Mouse (Mus musculus): Measurements from ENCODE around the gene Ccdc6. TPM values are rescaled to one million over a fixed set of nuclear protein-coding genes. Genes with fewer than 3 reads are reported as not detected.

Gene Ccdc6
- polyA plus RNA-seq, 1 experiment from 2014 or later: 17.5 TPM

DNA sequence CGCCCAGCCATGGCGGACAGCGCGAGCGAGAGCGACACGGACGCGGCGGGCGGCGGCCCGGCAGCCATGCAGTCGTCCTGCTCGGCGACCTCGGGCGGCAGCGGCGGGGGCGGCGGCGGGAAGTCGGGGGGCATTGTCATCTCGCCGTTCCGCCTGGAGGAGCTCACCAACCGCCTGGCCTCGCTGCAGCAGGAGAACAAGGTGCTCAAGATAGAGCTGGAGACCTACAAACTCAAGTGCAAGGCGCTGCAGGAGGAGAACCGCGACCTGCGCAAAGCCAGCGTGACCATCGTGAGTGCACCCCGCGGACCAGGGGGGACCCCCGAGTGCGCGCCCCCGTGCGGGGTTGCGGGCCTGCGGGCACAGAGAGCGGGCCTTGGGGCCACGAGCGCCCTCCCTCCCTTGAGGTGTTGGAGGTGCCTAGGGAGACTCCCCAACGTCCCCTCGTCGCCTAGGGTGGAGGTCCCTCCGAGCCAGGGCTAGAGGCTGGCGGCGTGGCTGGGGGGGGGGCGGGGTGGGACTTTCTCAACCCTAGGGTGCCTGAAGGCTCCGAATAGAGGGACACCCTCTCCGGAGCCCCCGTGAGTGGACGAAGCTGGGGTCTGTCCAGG, 475 bp downstream of the Ccdc6 start:
- Histone ChIP-seq H3K27me3 (no peaks in the 10 kb centered on the region), H3K27ac (replicated peaks) (peak overlapping the region; percentile 82), H3K4me3 (peak overlapping the region; percentile 76), H3K9me3 (no peaks in the 10 kb centered on the region), H3K4me2 (replicated peaks) (peak overlapping the region; percentile 88), H3K9ac (replicated peaks) (peak overlapping the region; percentile 76), H3K36me3 (no peaks in the 10 kb centered on the region), H3K4me1 (peaks cover 46% of the 10 kb centered on the region)
- ATAC-seq (replicated peaks): peak; percentile 45
- under 1% methylated on average over 58 of the region's 58 CpGs for WGBS

GRCm38 (mm10) chr10:70097911-70098569, 1.1 kb downstream of the Ccdc6 start:
- no peaks in the 10 kb centered on the region for H3K27me3 ChIP-seq
- H3K9me3 ChIP-seq: no peaks in the 10 kb centered on the region
- peak overlapping the region; percentile 76 for H3K9ac ChIP-seq (replicated peaks)
- peaks cover 46% of the 10 kb centered on the region for H3K4me1 ChIP-seq
- peak overlapping the region; percentile 82 for H3K27ac ChIP-seq (replicated peaks)
- peak overlapping the region; percentile 76 for H3K4me3 ChIP-seq
- peaks cover under 1% of the 10 kb centered on the region; the same call in 1 of the 2 replicates for H3K36me3 ChIP-seq
- ATAC-seq (replicated peaks): peak; percentile 47
- H3K4me2 ChIP-seq (replicated peaks): peak overlapping the region; percentile 88
- WGBS: 0% methylated on average over 29 of the region's 29 CpGs

DNA sequence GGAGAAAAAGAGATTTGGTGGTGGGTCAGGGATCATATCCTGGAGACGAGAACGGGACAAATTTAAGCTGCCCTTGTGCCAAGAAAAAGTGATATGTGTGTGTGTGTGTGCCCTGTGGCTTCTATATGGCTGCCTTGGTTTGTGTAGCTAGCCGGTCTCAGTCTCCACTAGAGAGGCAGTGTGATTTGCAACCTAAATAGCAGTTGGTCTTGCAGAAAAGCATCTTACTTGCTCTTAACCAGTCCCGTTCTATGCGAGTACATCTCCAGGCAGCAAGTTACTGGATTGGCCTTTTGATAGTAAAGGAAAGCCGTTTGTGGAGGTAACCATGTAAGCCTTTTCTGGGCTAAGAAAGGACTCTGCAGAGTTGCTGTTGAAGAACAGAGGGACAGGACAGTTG, 1.7 kb downstream of the Ccdc6 start:
- Histone ChIP-seq H3K4me1 (peaks cover 46% of the 10 kb centered on the region), H3K27ac (replicated peaks) (peak overlapping the region; percentile 82; the same call in 1 of the 2 replicates), H3K36me3 (peaks cover 6% of the 10 kb centered on the region; the same call in 1 of the 2 replicates), H3K4me3 (peak overlapping the region; percentile 76), H3K27me3 (no peaks in the 10 kb centered on the region), H3K9me3 (no peaks in the 10 kb centered on the region), H3K4me2 (replicated peaks) (peak overlapping the region; percentile 88), H3K9ac (replicated peaks) (peak overlapping the region; percentile 76)
- no peak for ATAC-seq (replicated peaks)
- WGBS: 6% methylated on average over 6 of the region's 6 CpGs

- 38% methylated on average over 8 of the region's 8 CpGs for WGBS
- Histone ChIP-seq H3K27ac (replicated peaks) (no peak overlapping the region), H3K4me3 (peak overlapping the region; percentile 76), H3K27me3 (no peaks in the 10 kb centered on the region), H3K4me1 (peaks cover 46% of the 10 kb centered on the region), H3K9ac (replicated peaks) (peak overlapping the region; percentile 76), H3K9me3 (no peaks in the 10 kb centered on the region), H3K36me3 (peaks cover 9% of the 10 kb centered on the region; the same call in 1 of the 2 replicates), H3K4me2 (replicated peaks) (peak overlapping the region; percentile 88)
- no peak for ATAC-seq (replicated peaks)
Observed at GRCm38 (mm10) chr10:70099052-70099451, 2.1 kb downstream of the Ccdc6 start.

DNA sequence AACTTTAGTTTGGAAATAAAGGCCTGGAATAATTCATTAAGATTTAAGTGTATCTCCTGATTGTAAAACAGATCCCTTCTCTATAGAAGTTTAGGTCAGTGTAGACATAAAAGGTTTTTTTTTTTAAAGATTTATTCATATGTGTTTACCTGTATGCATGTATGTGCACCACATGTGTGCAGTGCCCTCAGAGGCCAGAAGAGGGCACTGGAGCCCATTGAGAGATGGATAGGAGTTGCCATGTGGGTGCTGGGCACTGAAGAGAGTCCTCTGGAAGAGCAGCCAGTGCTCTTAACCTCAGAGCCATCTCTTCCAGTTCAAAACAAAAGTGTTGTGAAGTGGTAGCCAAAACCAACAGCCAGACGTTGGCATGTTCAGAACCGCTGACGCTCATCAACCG, 5.2 kb downstream of the Ccdc6 start:
- H3K27me3 ChIP-seq: no peaks in the 10 kb centered on the region
- ATAC-seq (replicated peaks): no peak
- no peak overlapping the region for H3K27ac ChIP-seq (replicated peaks)
- no peak overlapping the region for H3K9ac ChIP-seq (replicated peaks)
- peaks cover 24% of the 10 kb centered on the region for H3K4me1 ChIP-seq
- 99% methylated on average over 4 of the region's 4 CpGs for WGBS
- H3K4me3 ChIP-seq: no peak overlapping the region
- no peak overlapping the region for H3K4me2 ChIP-seq (replicated peaks)
- no peaks in the 10 kb centered on the region for H3K9me3 ChIP-seq
- peaks cover 9% of the 10 kb centered on the region; the same call in 1 of the 2 replicates for H3K36me3 ChIP-seq

DNA sequence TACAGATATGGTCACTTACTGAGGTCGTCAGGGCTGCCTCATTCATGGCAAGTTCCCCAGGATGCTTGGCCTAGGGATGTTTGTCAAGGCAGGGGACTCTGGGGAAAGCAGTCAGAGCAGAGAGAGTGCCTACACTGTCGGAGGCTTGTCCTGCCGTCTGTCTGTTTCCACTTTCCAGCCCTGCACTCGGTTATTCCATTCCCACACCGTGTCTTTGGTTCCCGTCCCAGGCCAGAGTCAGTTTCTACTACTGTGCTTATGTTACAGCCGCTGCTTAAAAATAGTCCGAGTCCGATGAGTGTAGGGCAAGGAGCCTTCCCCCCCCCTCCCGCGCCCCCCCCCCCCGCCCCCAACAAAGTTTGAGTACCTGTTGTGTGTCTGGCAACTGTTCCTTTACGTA, 11.1 kb downstream of the Ccdc6 start:
- Histone ChIP-seq H3K9me3 (no peaks in the 10 kb centered on the region), H3K4me2 (replicated peaks) (no peak overlapping the region), H3K4me3 (no peak overlapping the region), H3K27me3 (no peaks in the 10 kb centered on the region), H3K4me1 (no peaks in the 10 kb centered on the region), H3K36me3 (peaks cover 9% of the 10 kb centered on the region; the same call in 1 of the 2 replicates), H3K9ac (replicated peaks) (no peak overlapping the region), H3K27ac (replicated peaks) (no peak overlapping the region)
- WGBS: 73% methylated on average over 11 of the region's 13 CpGs
- ATAC-seq (replicated peaks): no peak

GRCm38 (mm10) chr10:70109974-70110373, 13.1 kb downstream of the Ccdc6 start:
- Histone ChIP-seq H3K4me1 (no peaks in the 10 kb centered on the region), H3K4me3 (no peak overlapping the region), H3K36me3 (no peaks in the 10 kb centered on the region), H3K9ac (replicated peaks) (no peak overlapping the region), H3K4me2 (replicated peaks) (no peak overlapping the region), H3K9me3 (no peaks in the 10 kb centered on the region), H3K27me3 (no peaks in the 10 kb centered on the region), H3K27ac (replicated peaks) (no peak overlapping the region)
- 81% methylated on average over 5 of the region's 5 CpGs for WGBS
- ATAC-seq (replicated peaks): no peak

DNA sequence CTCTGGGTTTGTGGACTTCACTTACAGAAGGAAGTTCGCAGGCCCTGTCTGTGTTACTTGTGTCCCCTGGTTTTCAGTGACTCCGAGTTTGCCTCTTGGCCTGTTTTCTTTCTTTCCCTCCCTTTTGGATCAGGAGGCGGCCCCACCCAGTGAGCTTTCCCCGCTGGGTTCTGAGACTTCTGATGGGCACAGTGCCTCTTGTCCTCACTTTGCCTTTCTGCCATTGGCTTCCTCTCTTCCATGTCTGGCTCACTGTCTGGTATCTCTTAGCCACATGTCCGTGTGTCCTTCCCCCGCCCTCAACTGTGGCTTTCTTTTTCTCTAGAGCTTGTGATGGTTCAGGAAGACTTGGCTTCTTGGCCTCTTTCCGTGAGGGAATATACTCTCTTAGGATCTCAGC, 13.9 kb downstream of the Ccdc6 start:
- Histone ChIP-seq H3K4me2 (replicated peaks) (no peak overlapping the region), H3K4me1 (no peaks in the 10 kb centered on the region), H3K4me3 (no peak overlapping the region), H3K9ac (replicated peaks) (no peak overlapping the region), H3K9me3 (no peaks in the 10 kb centered on the region), H3K36me3 (no peaks in the 10 kb centered on the region), H3K27ac (replicated peaks) (no peak overlapping the region), H3K27me3 (no peaks in the 10 kb centered on the region)
- 96% methylated on average over 7 of the region's 7 CpGs for WGBS
- no peak for ATAC-seq (replicated peaks)

DNA sequence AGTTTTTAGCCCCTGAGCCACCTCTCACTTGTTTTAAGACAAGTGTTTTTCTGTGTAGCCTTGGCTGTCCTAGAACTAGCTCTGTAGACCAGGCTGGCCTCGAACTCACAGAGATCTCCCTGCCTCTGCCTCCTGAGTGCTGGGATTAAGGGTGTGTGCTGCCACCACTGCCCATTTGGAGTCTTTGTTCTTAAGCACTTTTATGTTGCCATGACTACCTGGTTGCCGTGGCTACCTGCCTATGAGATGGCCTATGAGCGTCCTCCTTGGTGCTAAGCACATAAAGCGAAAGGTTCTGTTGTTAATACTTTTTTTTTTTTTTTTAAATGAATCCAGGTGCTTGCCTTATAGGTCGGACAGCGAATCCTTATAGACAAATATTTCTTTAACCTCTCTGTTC, 14.7 kb downstream of the Ccdc6 start:
- H3K27ac ChIP-seq (replicated peaks): no peak overlapping the region
- 93% methylated on average over 6 of the region's 6 CpGs for WGBS
- no peak overlapping the region for H3K4me3 ChIP-seq
- no peaks in the 10 kb centered on the region for H3K9me3 ChIP-seq
- no peak overlapping the region for H3K9ac ChIP-seq (replicated peaks)
- H3K36me3 ChIP-seq: no peaks in the 10 kb centered on the region
- no peaks in the 10 kb centered on the region for H3K4me1 ChIP-seq
- no peak for ATAC-seq (replicated peaks)
- H3K4me2 ChIP-seq (replicated peaks): no peak overlapping the region
- H3K27me3 ChIP-seq: no peaks in the 10 kb centered on the region

DNA sequence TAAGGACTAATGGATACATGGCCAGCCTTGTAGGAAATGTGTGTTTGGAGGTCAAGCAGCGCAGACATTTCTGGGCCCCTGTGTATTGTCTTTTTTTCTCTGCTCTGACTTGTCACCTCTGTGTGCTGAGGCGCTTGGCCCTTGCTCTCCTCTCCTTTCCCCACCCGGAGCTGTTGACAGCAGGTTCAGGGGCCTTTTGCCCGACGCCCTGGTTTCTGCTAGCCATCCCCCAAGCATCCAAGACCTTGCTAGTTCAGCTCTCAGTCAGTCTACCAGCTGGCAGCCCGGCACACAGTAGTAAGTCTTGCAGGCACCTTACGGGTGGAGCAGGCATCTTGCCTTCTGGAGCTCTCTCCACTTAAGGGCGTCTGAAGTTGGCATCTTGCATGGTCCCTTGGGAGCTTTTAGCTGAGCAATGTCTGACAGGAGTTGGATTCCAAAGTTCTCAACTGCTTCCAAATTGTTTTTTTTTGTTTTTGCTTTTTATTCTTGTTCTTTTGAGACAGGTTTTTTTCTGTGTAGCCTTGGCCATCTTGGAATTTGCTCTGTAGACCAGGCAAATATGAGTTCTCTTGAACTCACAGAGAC, 17.2 kb downstream of the Ccdc6 start:
- H3K27ac ChIP-seq (replicated peaks): no peak overlapping the region
- no peak overlapping the region for H3K9ac ChIP-seq (replicated peaks)
- no peak for ATAC-seq (replicated peaks)
- no peaks in the 10 kb centered on the region for H3K36me3 ChIP-seq
- H3K4me2 ChIP-seq (replicated peaks): no peak overlapping the region
- H3K4me3 ChIP-seq: no peak overlapping the region
- WGBS: 94% methylated on average over 8 of the region's 8 CpGs
- H3K4me1 ChIP-seq: peaks cover under 1% of the 10 kb centered on the region; the same call in 1 of the 2 replicates
- no peaks in the 10 kb centered on the region for H3K27me3 ChIP-seq
- no peaks in the 10 kb centered on the region for H3K9me3 ChIP-seq

DNA sequence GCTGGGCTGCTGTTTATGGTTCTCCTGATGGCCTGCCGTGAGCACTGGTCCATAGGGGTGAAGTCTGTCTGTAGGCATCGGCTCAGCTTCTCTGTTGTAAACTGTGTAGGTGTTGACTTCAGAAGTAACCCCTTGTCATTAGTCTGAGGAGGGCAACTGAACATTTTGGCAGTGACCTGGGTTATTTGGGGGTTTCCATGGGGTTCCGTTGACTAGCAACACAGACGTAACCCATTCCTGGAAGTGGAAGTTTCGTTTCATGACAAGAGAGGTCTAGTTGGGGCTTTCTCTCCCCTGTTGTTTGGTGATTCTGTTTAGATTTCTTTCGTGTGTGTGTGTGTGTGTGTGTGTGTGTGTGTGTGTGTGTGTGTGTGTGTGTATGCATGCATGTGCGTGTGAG, 19.5 kb downstream of the Ccdc6 start:
- Histone ChIP-seq H3K9me3 (no peaks in the 10 kb centered on the region), H3K4me2 (replicated peaks) (no peak overlapping the region), H3K27ac (replicated peaks) (no peak overlapping the region), H3K4me1 (peaks cover 19% of the 10 kb centered on the region), H3K9ac (replicated peaks) (no peak overlapping the region), H3K36me3 (no peaks in the 10 kb centered on the region), H3K27me3 (no peaks in the 10 kb centered on the region), H3K4me3 (no peak overlapping the region)
- ATAC-seq (replicated peaks): no peak
- WGBS: 89% methylated on average over 7 of the region's 7 CpGs

DNA sequence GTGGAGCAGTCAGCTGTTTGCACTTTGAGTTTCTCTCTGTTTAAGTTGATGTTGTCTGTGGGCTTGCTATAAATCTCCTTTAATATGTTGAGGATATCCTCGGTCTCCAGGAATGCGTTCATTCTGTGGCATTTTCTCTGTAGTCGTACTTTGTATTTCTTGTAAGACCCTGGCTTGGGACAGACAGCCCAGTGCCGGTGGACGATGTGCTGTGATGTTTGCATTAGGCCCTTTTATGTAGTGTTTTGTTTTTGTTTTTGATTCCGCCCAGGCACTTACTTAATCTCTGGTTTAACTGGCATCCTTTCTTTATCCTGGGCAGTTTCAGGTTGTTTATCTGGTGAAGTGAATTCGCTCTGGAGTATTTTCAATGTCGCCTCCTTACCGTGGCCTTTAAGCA, 22.5 kb downstream of the Ccdc6 start:
- no peak for ATAC-seq (replicated peaks)
- no peak overlapping the region for H3K4me2 ChIP-seq (replicated peaks)
- 35% methylated on average over 9 of the region's 9 CpGs for WGBS
- H3K4me1 ChIP-seq: peaks cover 19% of the 10 kb centered on the region
- H3K27ac ChIP-seq (replicated peaks): no peak overlapping the region
- H3K36me3 ChIP-seq: no peaks in the 10 kb centered on the region
- H3K27me3 ChIP-seq: no peaks in the 10 kb centered on the region
- no peak overlapping the region for H3K9ac ChIP-seq (replicated peaks)
- H3K4me3 ChIP-seq: no peak overlapping the region
- H3K9me3 ChIP-seq: no peaks in the 10 kb centered on the region

Data from forebrain, embryonic 15.5 days (tissue).